Mouse (Mus musculus): ENCODE data around the gene H1f0. TPM values are rescaled to one million over a fixed set of nuclear protein-coding genes. Genes with fewer than 3 reads are reported as not detected.
"Not testable (repeated sequence)": the region's sequence is repeated elsewhere in the genome, so short reads cannot be mapped to it uniquely, and the experiment has no call there.

Gene H1f0
- polyA plus RNA-seq, 1 experiment, result not detected

- no peak overlapping the region for H3K4me3 ChIP-seq (ENCODE audit: insufficient read depth, low read depth, low read length)
Observed at GRCm38 (mm10) chr15:79000357-79000791, 27.9 kb upstream of the H1f0 start.

GRCm38 (mm10) chr15:79001559-79001958 lies 26.7 kb upstream of the H1f0 start:
- Histone ChIP-seq H3K4me1 (ENCODE audit: control insufficient read depth, insufficient read depth, low read length) (peaks cover 21% of the 10 kb centered on the region), H3K4me3 (ENCODE audit: insufficient read depth, low read depth, low read length) (no peak overlapping the region), H3K27ac (ENCODE audit: insufficient read depth, low read depth, low read length) (no peak overlapping the region)
- 91% methylated on average over 5 of the region's 5 CpGs for WGBS
- TF ChIP-seq CTCF (IDR thresholded peaks at IDR 0.05; ENCODE audit: insufficient read depth, low read depth, low read length), result no peak
- TF ChIP-seq POLR2A (IDR thresholded peaks at IDR 0.05; ENCODE audit: insufficient read depth, low read depth, low read length), result no peak

More at GRCm38 (mm10) chr15:79000357-79000791, 27.9 kb upstream of the H1f0 start:
- Histone ChIP-seq H3K4me1 (ENCODE audit: control insufficient read depth, insufficient read depth, low read length) (peaks cover 19% of the 10 kb centered on the region), H3K27ac (ENCODE audit: insufficient read depth, low read depth, low read length) (no peak overlapping the region)
- TF ChIP-seq POLR2A (IDR thresholded peaks at IDR 0.05; ENCODE audit: insufficient read depth, low read depth, low read length), result no peak
- TF ChIP-seq CTCF (IDR thresholded peaks at IDR 0.05; ENCODE audit: insufficient read depth, low read depth, low read length), result no peak
- 68% methylated on average over 7 of the region's 7 CpGs for WGBS

GRCm38 (mm10) chr15:79002036-79002435 lies 26.2 kb upstream of the H1f0 start:
- Histone ChIP-seq H3K4me3 (ENCODE audit: insufficient read depth, low read depth, low read length) (no peak overlapping the region), H3K4me1 (ENCODE audit: control insufficient read depth, insufficient read depth, low read length) (peaks cover 21% of the 10 kb centered on the region), H3K27ac (ENCODE audit: insufficient read depth, low read depth, low read length) (no peak overlapping the region)
- WGBS, result 75% methylated on average over 19 of the region's 19 CpGs
- TF ChIP-seq POLR2A (IDR thresholded peaks at IDR 0.05; ENCODE audit: insufficient read depth, low read depth, low read length) (no peak), CTCF (IDR thresholded peaks at IDR 0.05; ENCODE audit: insufficient read depth, low read depth, low read length) (no peak)

GRCm38 (mm10) chr15:79003079-79003478 lies 25.2 kb upstream of the H1f0 start:
- Histone ChIP-seq H3K27ac (ENCODE audit: insufficient read depth, low read depth, low read length) (no peak overlapping the region), H3K4me3 (ENCODE audit: insufficient read depth, low read depth, low read length) (no peak overlapping the region), H3K4me1 (ENCODE audit: control insufficient read depth, insufficient read depth, low read length) (peaks cover 21% of the 10 kb centered on the region)
- TF ChIP-seq CTCF (IDR thresholded peaks at IDR 0.05; ENCODE audit: insufficient read depth, low read depth, low read length) (no peak), POLR2A (IDR thresholded peaks at IDR 0.05; ENCODE audit: insufficient read depth, low read depth, low read length) (no peak)
- WGBS, result 81% methylated on average over 3 of the region's 3 CpGs

- no peak overlapping the region for H3K4me3 ChIP-seq (ENCODE audit: insufficient read depth, low read depth, low read length)
- 73% methylated on average over 9 of the region's 9 CpGs for WGBS
Observed at GRCm38 (mm10) chr15:79005581-79005980, 22.7 kb upstream of the H1f0 start.

GRCm38 (mm10) chr15:79006638-79007037 lies 21.6 kb upstream of the H1f0 start:
- WGBS, result 79% methylated on average over 3 of the region's 3 CpGs
- peaks cover 11% of the 10 kb centered on the region for H3K4me1 ChIP-seq (ENCODE audit: control insufficient read depth, insufficient read depth, low read length)
- H3K27ac ChIP-seq (ENCODE audit: insufficient read depth, low read depth, low read length), result no peak overlapping the region
- no peak for TF ChIP-seq CTCF (IDR thresholded peaks at IDR 0.05; ENCODE audit: insufficient read depth, low read depth, low read length)
- TF ChIP-seq POLR2A (IDR thresholded peaks at IDR 0.05; ENCODE audit: insufficient read depth, low read depth, low read length), result no peak
- no peak overlapping the region for H3K4me3 ChIP-seq (ENCODE audit: insufficient read depth, low read depth, low read length)

More at GRCm38 (mm10) chr15:79005581-79005980, 22.7 kb upstream of the H1f0 start:
- H3K4me1 ChIP-seq (ENCODE audit: control insufficient read depth, insufficient read depth, low read length), result peaks cover 16% of the 10 kb centered on the region
- no peak overlapping the region for H3K27ac ChIP-seq (ENCODE audit: insufficient read depth, low read depth, low read length)
- TF ChIP-seq CTCF (IDR thresholded peaks at IDR 0.05; ENCODE audit: insufficient read depth, low read depth, low read length) (no peak), POLR2A (IDR thresholded peaks at IDR 0.05; ENCODE audit: insufficient read depth, low read depth, low read length) (no peak)

GRCm38 (mm10) chr15:79007059-79007458 lies 21.2 kb upstream of the H1f0 start:
- 90% methylated on average over 5 of the region's 5 CpGs for WGBS
- no peak for TF ChIP-seq CTCF (IDR thresholded peaks at IDR 0.05; ENCODE audit: insufficient read depth, low read depth, low read length)
- TF ChIP-seq POLR2A (IDR thresholded peaks at IDR 0.05; ENCODE audit: insufficient read depth, low read depth, low read length), result no peak
- Histone ChIP-seq H3K4me3 (ENCODE audit: insufficient read depth, low read depth, low read length) (no peak overlapping the region), H3K27ac (ENCODE audit: insufficient read depth, low read depth, low read length) (no peak overlapping the region), H3K4me1 (ENCODE audit: control insufficient read depth, insufficient read depth, low read length) (peaks cover 10% of the 10 kb centered on the region)

- not testable (repeated sequence) for H3K4me1 ChIP-seq (ENCODE audit: control insufficient read depth, insufficient read depth, low read length); H3K27ac ChIP-seq (ENCODE audit: insufficient read depth, low read depth, low read length); H3K4me3 ChIP-seq (ENCODE audit: insufficient read depth, low read depth, low read length)
- 90% methylated on average over 6 of the region's 6 CpGs for WGBS
Observed at GRCm38 (mm10) chr15:79007836-79008235, 20.4 kb upstream of the H1f0 start.

- H3K27ac ChIP-seq (ENCODE audit: insufficient read depth, low read depth, low read length), result no peak overlapping the region
- no peak overlapping the region for H3K4me3 ChIP-seq (ENCODE audit: insufficient read depth, low read depth, low read length)
- 80% methylated on average over 5 of the region's 5 CpGs for WGBS
- TF ChIP-seq CTCF (IDR thresholded peaks at IDR 0.05; ENCODE audit: insufficient read depth, low read depth, low read length), result no peak
- TF ChIP-seq POLR2A (IDR thresholded peaks at IDR 0.05; ENCODE audit: insufficient read depth, low read depth, low read length), result no peak
- H3K4me1 ChIP-seq (ENCODE audit: control insufficient read depth, insufficient read depth, low read length), result peaks cover 5% of the 10 kb centered on the region
Observed at GRCm38 (mm10) chr15:79009734-79010133, 18.5 kb upstream of the H1f0 start.

GRCm38 (mm10) chr15:79011550-79011949 lies 16.7 kb upstream of the H1f0 start:
- H3K4me1 ChIP-seq (ENCODE audit: control insufficient read depth, insufficient read depth, low read length), result 0 out of 2 replicates have a peak, but pooled peaks cover 3% of the 10 kb centered on the region
- H3K4me3 ChIP-seq (ENCODE audit: insufficient read depth, low read depth, low read length), result no peak overlapping the region
- no peak overlapping the region for H3K27ac ChIP-seq (ENCODE audit: insufficient read depth, low read depth, low read length)
- no peak for TF ChIP-seq POLR2A (IDR thresholded peaks at IDR 0.05; ENCODE audit: insufficient read depth, low read depth, low read length)
- TF ChIP-seq CTCF (IDR thresholded peaks at IDR 0.05; ENCODE audit: insufficient read depth, low read depth, low read length), result no peak
- 59% methylated on average over 10 of the region's 10 CpGs for WGBS

All from olfactory bulb, adult 2 months (tissue).